Mouse (Mus musculus) spleen, adult 2 months (tissue): Measurements from ENCODE around the gene Klhdc8a. TPM values are rescaled to one million over a fixed set of nuclear protein-coding genes. Genes with fewer than 3 reads are reported as not detected.

Experiments
- DNase-seq, 2 experiments: peaks; one replicate each; pipeline versions ENCODE4 v3.0.0 to v3.0.0-alpha.2; 2012 to 2021; ENCODE audit warnings: low spot score in 2 of 2, low read depth in 1 of 2
- H3K27ac ChIP-seq: fragments of 200-500 bp; 2 replicates; pipeline ENCODE4 v1.5.1; 2012; ENCODE audit warnings: low read length, inconsistent platforms; ENCODE audit not compliant: insufficient read depth
- H3K27me3 ChIP-seq: fragments of 200-500 bp; 2 replicates; pipeline ENCODE4 v1.6.1; 2012; ENCODE audit warnings: mild to moderate bottlenecking, moderate library complexity, low read length, inconsistent platforms; ENCODE audit not compliant: control insufficient read depth, insufficient read depth
- H3K36me3 ChIP-seq: fragments of 200-500 bp; 2 replicates; pipeline ENCODE4 v1.6.1; 2012; ENCODE audit warnings: mild to moderate bottlenecking, low read length, inconsistent platforms; ENCODE audit not compliant: control insufficient read depth, insufficient read depth
- H3K4me1 ChIP-seq: fragments of 200-500 bp; 2 replicates; pipeline ENCODE4 v1.6.1; 2011; ENCODE audit warnings: inconsistent platforms; ENCODE audit not compliant: control insufficient read depth, insufficient read depth, insufficient read length
- H3K4me3 ChIP-seq: fragments of 200-500 bp; 2 replicates; pipeline ENCODE4 v1.5.1; 2011; ENCODE audit warnings: mild to moderate bottlenecking, inconsistent platforms; ENCODE audit not compliant: insufficient read depth, insufficient read length; ENCODE audit errors: extremely low read depth
- CTCF ChIP-seq: fragments of 200-500 bp; IDR thresholded peaks from 2 replicates; pipeline ENCODE4 v1.5.1; 2011; ENCODE audit warnings: mild to moderate bottlenecking, inconsistent platforms; ENCODE audit not compliant: insufficient read depth, insufficient read length, insufficient replicate concordance; ENCODE audit errors: extremely low read depth
- POLR2A ChIP-seq: fragments of 200-500 bp; IDR thresholded peaks from 2 replicates; pipeline ENCODE4 v1.6.1; 2011; ENCODE audit warnings: low read depth, low read length, inconsistent platforms
- WGBS: fragments of 180-500 bp; shearing (Covaris S2); methylation state at CpG from one replicate; pipeline ENCODE4 v1.1.7; 2018; 5-methylcytosine and 5-hydroxymethylcytosine counted together
- polyA plus RNA-seq: library from polyadenylated mRNA; depleted of rRNA; stranded (reverse); fragments of >200 nt; gene quantifications from 2 replicates; pipeline ENCODE4 v1.2.3, GENCODE M21; 2012; rRNA removed

The Klhdc8a gene
- polyA plus RNA-seq, 1 experiment, result 0.68 TPM

DNA sequence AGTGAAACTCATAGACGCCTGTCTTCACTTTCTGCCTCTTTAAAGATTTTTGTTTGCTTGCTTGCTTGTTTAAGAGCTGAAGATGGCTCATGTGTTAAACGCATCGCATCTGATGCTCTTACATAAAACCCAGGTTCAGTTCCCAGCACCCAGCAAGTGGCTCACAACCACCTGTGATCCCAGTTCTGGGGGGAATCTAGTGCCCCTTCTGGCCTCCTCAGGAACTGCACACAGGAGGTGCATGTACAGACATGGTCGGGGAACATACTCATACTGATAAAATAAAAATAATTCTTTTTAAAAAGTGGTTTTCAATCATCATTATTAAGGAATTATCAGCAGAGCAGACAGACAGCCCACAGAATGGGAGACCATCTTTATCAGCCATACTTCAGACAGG, 52.6 kb downstream of the Klhdc8a start:
- no peak for TF ChIP-seq CTCF
- TF ChIP-seq POLR2A, result no peak
- H3K36me3 ChIP-seq, result peaks cover 12% of the 10 kb centered on the region
- DNase-seq, result no peak
- no peak overlapping the region for H3K27ac ChIP-seq
- peaks cover 10% of the 10 kb centered on the region; the same call in 1 of the 2 replicates for H3K4me1 ChIP-seq
- H3K27me3 ChIP-seq, result no peaks in the 10 kb centered on the region
- WGBS, result 96% methylated on average over 4 of the region's 4 CpGs
- no peak overlapping the region for H3K4me3 ChIP-seq

DNA sequence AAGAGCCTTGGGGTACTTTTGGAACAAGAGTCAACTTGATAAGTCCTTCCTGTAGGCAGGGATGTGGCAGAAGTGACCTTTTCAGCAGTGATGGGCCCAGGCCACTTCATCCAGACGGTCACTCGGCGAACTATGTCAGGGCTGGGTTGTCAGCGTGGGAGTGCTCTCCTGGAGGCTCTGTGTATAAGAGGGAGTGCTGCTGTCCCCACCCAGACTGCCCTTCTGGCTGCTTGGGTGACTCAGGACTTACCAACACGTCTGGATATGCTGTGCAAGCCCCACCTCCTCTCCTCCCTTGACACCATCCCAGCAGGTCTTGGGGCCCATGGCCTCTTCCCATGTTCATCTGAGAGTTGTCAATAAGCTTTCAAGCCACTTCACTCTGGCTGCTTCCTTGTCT, 55.0 kb downstream of the Klhdc8a start:
- TF ChIP-seq POLR2A (no peak), CTCF (no peak)
- H3K4me1 ChIP-seq, result peaks cover 4% of the 10 kb centered on the region; the same call in 1 of the 2 replicates
- no peak overlapping the region for H3K27ac ChIP-seq
- no peak for DNase-seq
- H3K36me3 ChIP-seq, result peaks cover 8% of the 10 kb centered on the region
- WGBS, result 88% methylated on average over 5 of the region's 5 CpGs
- H3K27me3 ChIP-seq, result no peaks in the 10 kb centered on the region
- no peak overlapping the region for H3K4me3 ChIP-seq

DNA sequence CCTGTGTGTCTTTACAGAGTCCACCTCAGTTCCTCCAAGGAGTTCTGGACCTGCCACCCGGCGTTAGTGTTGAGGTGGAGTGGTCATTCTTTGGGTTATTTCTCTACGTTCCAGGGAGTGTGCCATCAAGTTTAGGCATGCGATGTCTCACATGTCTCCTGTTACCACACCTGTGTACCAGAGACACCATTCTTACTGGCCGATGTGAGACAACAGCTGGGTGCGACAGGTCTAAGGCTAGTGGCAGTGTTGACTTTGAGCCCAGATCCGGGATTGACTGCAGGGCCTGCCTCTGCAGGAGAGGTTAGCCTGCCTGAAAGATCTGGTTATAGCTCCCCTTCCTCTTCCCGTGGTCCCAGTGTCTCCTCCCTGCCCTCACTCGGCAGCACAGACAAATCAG, 55.8 kb downstream of the Klhdc8a start:
- Histone ChIP-seq H3K27me3 (no peaks in the 10 kb centered on the region), H3K4me1 (peaks cover 4% of the 10 kb centered on the region; the same call in 1 of the 2 replicates), H3K4me3 (no peak overlapping the region), H3K27ac (no peak overlapping the region), H3K36me3 (peaks cover 8% of the 10 kb centered on the region)
- no peak for DNase-seq
- TF ChIP-seq CTCF (no peak), POLR2A (no peak)
- WGBS, result 92% methylated on average over 9 of the region's 9 CpGs

DNA sequence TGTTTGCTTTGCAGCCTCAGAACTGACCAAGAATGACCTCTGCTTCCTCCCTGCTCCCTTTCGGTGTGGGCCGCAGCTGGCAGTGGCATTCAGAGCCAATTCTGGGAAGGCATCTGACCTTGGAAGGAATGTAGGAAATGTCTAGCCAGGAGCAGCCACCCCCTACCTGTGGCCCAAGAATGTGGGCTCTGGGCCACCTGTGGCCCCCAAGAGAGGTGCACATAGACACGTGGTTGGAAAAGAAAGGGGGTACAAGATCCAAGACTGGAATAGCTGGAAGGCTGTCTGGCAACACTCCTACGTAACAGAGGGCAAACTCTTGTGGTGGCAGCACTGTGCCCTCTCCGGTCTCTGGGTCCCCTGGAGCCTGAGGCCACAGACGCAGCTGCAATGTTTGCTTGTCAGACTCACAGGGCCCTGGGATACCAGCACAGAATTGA, 56.8 kb downstream of the Klhdc8a start:
- peaks cover 10% of the 10 kb centered on the region for H3K36me3 ChIP-seq
- H3K4me1 ChIP-seq, result peaks cover 4% of the 10 kb centered on the region; the same call in 1 of the 2 replicates
- TF ChIP-seq POLR2A, result no peak
- TF ChIP-seq CTCF, result no peak
- no peaks in the 10 kb centered on the region for H3K27me3 ChIP-seq
- WGBS, result 86% methylated on average over 6 of the region's 6 CpGs
- H3K4me3 ChIP-seq, result no peak overlapping the region
- no peak for DNase-seq
- no peak overlapping the region for H3K27ac ChIP-seq

DNA sequence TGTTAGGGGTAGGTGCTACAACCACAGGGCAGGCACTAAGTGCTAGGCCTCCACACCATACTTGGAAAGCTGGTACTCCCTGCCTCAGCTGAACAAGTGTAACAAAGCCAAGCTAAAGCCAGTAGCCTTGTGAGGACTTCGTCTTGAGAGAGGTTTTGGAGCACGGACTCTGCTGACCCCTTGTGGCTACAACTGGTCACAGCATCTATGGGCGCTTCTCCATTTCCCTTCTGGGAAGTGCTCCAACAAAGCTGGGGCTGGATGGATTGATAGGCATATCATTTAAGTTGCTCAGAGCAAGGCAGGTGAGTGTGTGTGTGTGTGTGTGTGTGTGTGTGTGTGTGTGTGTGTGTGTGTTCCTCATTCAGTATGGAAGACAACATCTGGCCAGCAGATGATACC, 57.4 kb downstream of the Klhdc8a start:
- DNase-seq, result peak; percentile 70 to 78
- Histone ChIP-seq H3K4me1 (peaks cover 4% of the 10 kb centered on the region; the same call in 1 of the 2 replicates), H3K27me3 (no peaks in the 10 kb centered on the region), H3K27ac (no peak overlapping the region), H3K36me3 (peaks cover 6% of the 10 kb centered on the region), H3K4me3 (no peak overlapping the region)
- TF ChIP-seq POLR2A (no peak), CTCF (peak; percentile 91; the same call in 1 of the 2 replicates)
- WGBS, result 0% methylated on average over 3 of the region's 3 CpGs

DNA sequence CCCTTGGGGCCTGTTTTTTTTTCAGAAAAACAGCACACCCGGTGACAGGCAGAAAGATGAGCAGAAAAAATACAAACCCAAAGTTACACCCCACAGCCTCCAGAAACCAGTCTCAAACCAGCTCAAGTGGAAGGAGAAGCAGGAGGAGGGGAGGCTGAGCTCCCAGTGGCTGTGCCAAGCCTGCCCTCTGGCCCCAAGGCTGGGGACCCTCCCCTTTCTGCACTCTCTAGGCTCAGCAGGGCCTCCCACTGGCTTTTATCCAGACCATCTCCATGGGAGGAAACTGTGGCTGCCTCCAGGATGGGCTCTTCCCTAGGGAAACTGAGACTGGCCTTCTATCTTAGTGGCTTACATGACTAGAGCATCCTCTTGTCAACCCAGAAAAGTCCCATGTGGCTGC, 58.4 kb downstream of the Klhdc8a start:
- Histone ChIP-seq H3K27me3 (no peaks in the 10 kb centered on the region), H3K4me1 (peaks cover 4% of the 10 kb centered on the region; the same call in 1 of the 2 replicates), H3K27ac (no peak overlapping the region), H3K4me3 (no peak overlapping the region), H3K36me3 (peaks cover 3% of the 10 kb centered on the region)
- 88% methylated on average over 1 of the region's 1 CpGs for WGBS
- no peak for DNase-seq
- TF ChIP-seq CTCF (no peak), POLR2A (no peak)

Other genes starting within 250 kb of the Klhdc8a start
- 1.0 and 1.1 TPM in 2 replicates for gene Mfsd4a, start 230.6 kb upstream of the Klhdc8a start, polyA plus RNA-seq
- 2.3 and 2.5 TPM in 2 replicates for gene Cdk18, start 158.9 kb upstream of the Klhdc8a start, polyA plus RNA-seq
- not detected in 2 replicates for gene Lemd1, start 107.2 kb upstream of the Klhdc8a start, polyA plus RNA-seq
- not detected in 2 replicates for gene AC124108.1, start 107.2 kb upstream of the Klhdc8a start, polyA plus RNA-seq
- gene Gm10188, start 68.9 kb upstream of the Klhdc8a start, polyA plus RNA-seq, result not detected in 2 replicates
- gene Nuak2, start 17.5 kb downstream of the Klhdc8a start, polyA plus RNA-seq, result 17.4 and 25.5 TPM in 2 replicates
- 116 and 244 TPM in 2 replicates for gene Tmcc2, start 92.7 kb downstream of the Klhdc8a start, polyA plus RNA-seq
- 4.6 and 5.3 TPM in 2 replicates for gene Dstyk, start 118.9 kb downstream of the Klhdc8a start, polyA plus RNA-seq
- 10.7 and 12.1 TPM in 2 replicates for gene Rbbp5, start 178.7 kb downstream of the Klhdc8a start, polyA plus RNA-seq
- 2.5 and 3.1 TPM in 2 replicates for gene Tmem81, start 207.6 kb downstream of the Klhdc8a start, polyA plus RNA-seq
- 0.73 TPM in 1 of 2 replicates, not detected in the other for gene Cntn2, start 244.6 kb downstream of the Klhdc8a start, polyA plus RNA-seq